Mouse (Mus musculus) midbrain, embryonic 15.5 days (tissue): ENCODE results near the gene Itga1. TPM values are rescaled to one million over a fixed set of nuclear protein-coding genes. Genes with fewer than 3 reads are reported as not detected.

ENCODE experiments used
- ATAC-seq: fragments of 200-750 bp; cut with Nextera tagmentation; replicated peaks from 2 replicates; pipeline ENCODE4 v1.8.0; 2017; ENCODE audit warnings: moderate TSS enrichment
- H3K27ac ChIP-seq: fragments of 300-500 bp; sonication (generic); 2 replicates; pipeline ENCODE4 v1.5.1; 2015; ENCODE audit warnings: mild to moderate bottlenecking, inconsistent platforms
- H3K27me3 ChIP-seq: fragments of 300-500 bp; sonication (generic); replicated peaks from 2 replicates; pipeline ENCODE4 v1.6.1; 2015; ENCODE audit warnings: inconsistent platforms
- H3K36me3 ChIP-seq: fragments of 300-500 bp; sonication (generic); replicated peaks from 2 replicates; pipeline ENCODE4 v1.6.1; 2015; ENCODE audit warnings: inconsistent platforms
- H3K4me1 ChIP-seq: fragments of 300-500 bp; sonication (generic); 2 replicates; pipeline ENCODE4 v1.6.1; 2015; ENCODE audit warnings: inconsistent platforms
- H3K4me2 ChIP-seq: fragments of 300-500 bp; sonication (generic); 2 replicates; pipeline ENCODE4 v1.6.1; 2015; ENCODE audit warnings: inconsistent platforms, mild to moderate bottlenecking, moderate library complexity
- H3K4me3 ChIP-seq: fragments of 300-500 bp; sonication (generic); 2 replicates; pipeline ENCODE4 v1.5.1; 2015; ENCODE audit warnings: mild to moderate bottlenecking, inconsistent platforms
- H3K9ac ChIP-seq: fragments of 300-500 bp; sonication (generic); 2 replicates; pipeline ENCODE4 v1.6.1; 2015; ENCODE audit warnings: mild to moderate bottlenecking, inconsistent platforms
- H3K9me3 ChIP-seq: fragments of 300-500 bp; sonication (generic); 2 replicates; pipeline ENCODE4 v1.6.1; 2016; ENCODE audit warnings: inconsistent platforms
- WGBS: fragments of 180-500 bp; shearing (Covaris S2); methylation state at CpG from one replicate; pipeline ENCODE4 v1.1.7; 2015; ENCODE audit warnings: mixed read lengths; 5-methylcytosine and 5-hydroxymethylcytosine counted together
- polyA plus RNA-seq: library from polyadenylated mRNA; unstranded; fragments of >200 nt; fragmentation: Nextera tagmentation; extraction: Ambion mirVana; gene quantifications from 2 replicates; pipeline ENCODE4 v1.2.1, GENCODE M21; 2015

The Itga1 gene
- polyA plus RNA-seq, 1 experiment from 2014 or later, result 7.6 TPM

GRCm38 (mm10) chr13:115072386-115072785, 29.4 kb downstream of the Itga1 start:
- Histone ChIP-seq H3K27me3 (no peaks in the 10 kb centered on the region), H3K36me3 (no peaks in the 10 kb centered on the region), H3K9me3 (no peaks in the 10 kb centered on the region), H3K27ac (no peak overlapping the region), H3K4me1 (no peaks in the 10 kb centered on the region), H3K9ac (no peak overlapping the region), H3K4me3 (no peak overlapping the region), H3K4me2 (no peak overlapping the region)
- ATAC-seq, result no peak
- 96% methylated on average over 6 of the region's 6 CpGs for WGBS

DNA sequence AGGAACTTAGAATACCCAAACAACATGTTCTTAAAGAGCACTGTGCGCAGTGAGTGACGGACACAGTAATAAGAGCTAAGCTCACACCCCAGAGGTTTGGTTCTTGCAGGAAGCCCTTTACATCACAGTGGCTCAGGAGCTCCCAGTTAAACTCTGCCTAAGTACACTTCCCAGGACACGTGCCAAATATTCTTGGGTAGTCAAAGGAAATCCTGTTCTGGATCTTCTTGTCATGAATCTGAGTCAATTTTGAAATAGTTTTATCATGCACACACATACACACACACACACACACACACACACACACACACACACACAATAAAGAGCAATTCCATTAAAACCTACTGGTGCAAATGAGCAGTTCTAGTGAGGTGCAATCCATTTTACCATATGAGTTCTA, 30.3 kb downstream of the Itga1 start:
- H3K4me1 ChIP-seq, result no peaks in the 10 kb centered on the region
- no peaks in the 10 kb centered on the region for H3K36me3 ChIP-seq
- H3K9ac ChIP-seq, result no peak overlapping the region
- no peak for ATAC-seq
- H3K27ac ChIP-seq, result no peak overlapping the region
- no peak overlapping the region for H3K4me2 ChIP-seq
- H3K4me3 ChIP-seq, result no peak overlapping the region
- no peaks in the 10 kb centered on the region for H3K9me3 ChIP-seq
- WGBS, result 86% methylated on average over 3 of the region's 3 CpGs
- no peaks in the 10 kb centered on the region for H3K27me3 ChIP-seq

- Histone ChIP-seq H3K27me3 (no peaks in the 10 kb centered on the region), H3K4me2 (no peak overlapping the region), H3K9ac (no peak overlapping the region), H3K4me1 (no peaks in the 10 kb centered on the region), H3K4me3 (no peak overlapping the region), H3K36me3 (no peaks in the 10 kb centered on the region), H3K9me3 (no peaks in the 10 kb centered on the region), H3K27ac (no peak overlapping the region)
- WGBS, result 98% methylated on average over 1 of the region's 1 CpGs
- no peak for ATAC-seq
These were observed 33.8 kb downstream of the Itga1 start for GRCm38 (mm10) chr13:115067968-115068330.

GRCm38 (mm10) chr13:115067324-115067967, 34.3 kb downstream of the Itga1 start:
- no peak overlapping the region for H3K9ac ChIP-seq
- H3K27me3 ChIP-seq, result no peaks in the 10 kb centered on the region
- no peak overlapping the region for H3K4me3 ChIP-seq
- H3K9me3 ChIP-seq, result no peaks in the 10 kb centered on the region
- no peak overlapping the region for H3K4me2 ChIP-seq
- no peaks in the 10 kb centered on the region for H3K4me1 ChIP-seq
- H3K27ac ChIP-seq, result no peak overlapping the region
- 91% methylated on average over 4 of the region's 4 CpGs for WGBS
- ATAC-seq, result no peak
- no peaks in the 10 kb centered on the region for H3K36me3 ChIP-seq

DNA sequence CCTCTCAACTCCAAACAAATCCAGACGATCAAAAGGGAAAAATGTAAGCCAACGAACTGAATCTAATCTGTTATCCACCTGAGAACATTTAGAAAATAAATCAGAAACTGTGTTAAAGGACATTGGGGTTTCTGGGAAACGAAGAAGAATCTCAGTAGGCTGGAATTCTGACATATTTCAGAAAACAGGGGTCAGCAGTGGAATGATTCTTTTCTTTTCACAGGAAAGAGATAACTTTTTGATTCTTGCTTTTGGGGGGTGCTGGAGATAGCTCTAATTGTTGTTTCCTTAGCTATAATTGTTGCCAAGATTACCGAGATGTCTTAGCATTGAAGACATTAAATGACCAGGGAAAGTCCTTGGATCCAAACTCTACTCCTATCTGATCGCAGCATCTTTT, 44.2 kb downstream of the Itga1 start:
- Histone ChIP-seq H3K9ac (no peak overlapping the region), H3K9me3 (no peaks in the 10 kb centered on the region), H3K4me3 (no peak overlapping the region), H3K4me1 (no peaks in the 10 kb centered on the region), H3K36me3 (no peaks in the 10 kb centered on the region), H3K27me3 (no peaks in the 10 kb centered on the region), H3K27ac (no peak overlapping the region), H3K4me2 (no peak overlapping the region)
- 89% methylated on average over 5 of the region's 5 CpGs for WGBS
- no peak for ATAC-seq

- H3K4me3 ChIP-seq, result no peak overlapping the region
- no peak for ATAC-seq
- no peak overlapping the region for H3K4me2 ChIP-seq
- H3K36me3 ChIP-seq, result no peaks in the 10 kb centered on the region
- no peak overlapping the region for H3K9ac ChIP-seq
- no peak overlapping the region for H3K27ac ChIP-seq
- H3K4me1 ChIP-seq, result no peaks in the 10 kb centered on the region
- WGBS, result 29% methylated on average over 9 of the region's 9 CpGs
- no peaks in the 10 kb centered on the region for H3K9me3 ChIP-seq
- no peaks in the 10 kb centered on the region for H3K27me3 ChIP-seq
These were observed 47.0 kb downstream of the Itga1 start for GRCm38 (mm10) chr13:115054783-115055182.

- Histone ChIP-seq H3K4me3 (no peak overlapping the region), H3K4me2 (no peak overlapping the region), H3K9me3 (no peaks in the 10 kb centered on the region), H3K27me3 (no peaks in the 10 kb centered on the region), H3K4me1 (no peaks in the 10 kb centered on the region), H3K27ac (no peak overlapping the region), H3K9ac (no peak overlapping the region), H3K36me3 (no peaks in the 10 kb centered on the region)
- no peak for ATAC-seq
- 71% methylated on average over 7 of the region's 7 CpGs for WGBS
These were observed 49.2 kb downstream of the Itga1 start for GRCm38 (mm10) chr13:115052568-115052967.

GRCm38 (mm10) chr13:115050660-115051559, 50.9 kb downstream of the Itga1 start:
- Histone ChIP-seq H3K36me3 (no peaks in the 10 kb centered on the region), H3K27me3 (no peaks in the 10 kb centered on the region), H3K9ac (no peak overlapping the region), H3K4me2 (no peak overlapping the region), H3K9me3 (no peaks in the 10 kb centered on the region), H3K27ac (no peak overlapping the region), H3K4me3 (no peak overlapping the region), H3K4me1 (no peaks in the 10 kb centered on the region)
- WGBS, result 85% methylated on average over 13 of the region's 13 CpGs
- ATAC-seq, result no peak

GRCm38 (mm10) chr13:115042652-115043051, 59.1 kb downstream of the Itga1 start:
- no peak overlapping the region for H3K4me3 ChIP-seq
- H3K36me3 ChIP-seq, result no peaks in the 10 kb centered on the region
- WGBS, result 85% methylated on average over 2 of the region's 2 CpGs
- H3K27ac ChIP-seq, result no peak overlapping the region
- no peaks in the 10 kb centered on the region for H3K9me3 ChIP-seq
- H3K9ac ChIP-seq, result no peak overlapping the region
- no peak overlapping the region for H3K4me2 ChIP-seq
- no peaks in the 10 kb centered on the region for H3K4me1 ChIP-seq
- ATAC-seq, result no peak
- no peaks in the 10 kb centered on the region for H3K27me3 ChIP-seq

GRCm38 (mm10) chr13:115037304-115037703, 64.5 kb downstream of the Itga1 start:
- no peak for ATAC-seq
- H3K4me3 ChIP-seq, result no peak overlapping the region
- no peak overlapping the region for H3K4me2 ChIP-seq
- WGBS, result 66% methylated on average over 4 of the region's 4 CpGs
- no peak overlapping the region for H3K9ac ChIP-seq
- H3K36me3 ChIP-seq, result no peaks in the 10 kb centered on the region
- H3K27me3 ChIP-seq, result no peaks in the 10 kb centered on the region
- H3K27ac ChIP-seq, result no peak overlapping the region
- no peaks in the 10 kb centered on the region for H3K4me1 ChIP-seq
- no peaks in the 10 kb centered on the region for H3K9me3 ChIP-seq

- Histone ChIP-seq H3K4me1 (no peaks in the 10 kb centered on the region), H3K36me3 (no peaks in the 10 kb centered on the region), H3K27me3 (no peaks in the 10 kb centered on the region), H3K9ac (no peak overlapping the region), H3K4me2 (no peak overlapping the region), H3K4me3 (no peak overlapping the region), H3K27ac (no peak overlapping the region), H3K9me3 (no peaks in the 10 kb centered on the region)
- WGBS, result 78% methylated on average over 8 of the region's 8 CpGs
- no peak for ATAC-seq
These were observed 66.4 kb downstream of the Itga1 start for GRCm38 (mm10) chr13:115035387-115035786.

DNA sequence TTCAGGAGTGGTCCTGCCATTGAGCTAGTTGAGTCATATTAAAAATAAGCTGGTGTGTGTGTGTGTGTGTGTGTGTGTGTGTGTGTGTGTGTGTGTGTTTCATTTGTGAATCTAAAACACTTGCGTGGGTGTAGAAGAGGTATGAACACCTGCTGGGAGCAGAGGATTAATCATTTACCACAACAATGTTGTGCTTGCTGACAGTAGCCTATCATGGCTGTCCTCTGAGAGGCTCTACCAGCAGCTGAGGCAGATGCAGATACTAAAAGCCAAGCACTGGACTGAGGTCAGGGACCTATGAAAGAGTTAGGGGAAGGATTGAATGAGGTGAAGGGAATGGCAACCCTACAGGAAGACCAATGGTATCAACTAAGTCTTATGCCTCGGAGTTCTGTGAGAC, 68.6 kb downstream of the Itga1 start:
- WGBS, result 89% methylated on average over 2 of the region's 2 CpGs
- Histone ChIP-seq H3K9ac (no peak overlapping the region), H3K27ac (no peak overlapping the region), H3K4me3 (no peak overlapping the region), H3K4me1 (no peaks in the 10 kb centered on the region), H3K9me3 (no peaks in the 10 kb centered on the region), H3K36me3 (no peaks in the 10 kb centered on the region), H3K4me2 (no peak overlapping the region), H3K27me3 (no peaks in the 10 kb centered on the region)
- no peak for ATAC-seq
